Mouse (Mus musculus): ENCODE measurements around the gene Map2k5. TPM values are rescaled to one million over a fixed set of nuclear protein-coding genes. Genes with fewer than 3 reads are reported as not detected.

Map2k5 gene
- 15.7 TPM for polyA plus RNA-seq (2017; shearing (Covaris generic))

DNA sequence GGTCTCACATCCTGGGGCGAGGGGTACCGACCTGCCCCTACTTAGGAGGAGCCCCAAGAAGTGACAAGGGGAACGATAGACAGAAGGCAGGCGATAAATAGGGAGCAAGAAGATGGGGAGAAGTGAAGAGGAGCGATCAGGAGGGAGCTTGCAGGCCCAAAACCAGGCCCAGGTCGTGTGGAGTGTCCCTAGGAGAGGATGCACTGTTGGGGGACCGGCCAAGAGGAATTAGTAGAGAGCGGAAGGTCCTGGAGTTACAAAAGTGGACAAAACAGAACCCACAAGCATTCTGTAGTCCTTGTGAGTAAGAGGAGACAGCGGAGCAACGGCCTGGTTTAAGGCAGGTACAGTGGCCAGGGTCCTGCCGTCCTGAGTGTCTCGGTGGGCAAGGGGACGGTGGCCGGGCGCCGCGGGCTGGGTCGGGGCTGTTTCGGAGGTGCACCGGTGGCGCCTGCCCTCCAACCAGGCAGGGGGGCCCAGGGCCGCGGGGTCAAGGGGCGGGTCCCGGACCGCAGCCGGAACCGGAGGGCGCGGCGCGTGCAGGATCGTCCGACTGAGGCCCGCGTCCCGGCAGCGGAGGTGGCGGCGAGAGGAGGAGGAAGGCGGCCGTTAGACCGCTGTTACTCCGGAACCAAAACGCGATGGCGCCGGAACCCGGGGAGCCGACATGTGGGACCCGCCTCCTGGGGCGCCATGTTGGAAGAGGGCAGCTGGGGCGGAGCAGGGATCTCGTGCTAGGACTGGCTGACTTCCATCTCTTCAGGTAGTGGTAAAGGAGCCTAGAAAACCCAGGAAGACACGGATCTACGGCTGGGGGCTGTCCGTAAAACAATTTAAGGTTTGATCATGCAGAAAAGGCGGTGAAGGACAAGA, at the start of gene Map2k5:
TSS of gene Map2k5 (minus strand) at position 633 of the 873 bp plus-strand sequence.

DNA sequence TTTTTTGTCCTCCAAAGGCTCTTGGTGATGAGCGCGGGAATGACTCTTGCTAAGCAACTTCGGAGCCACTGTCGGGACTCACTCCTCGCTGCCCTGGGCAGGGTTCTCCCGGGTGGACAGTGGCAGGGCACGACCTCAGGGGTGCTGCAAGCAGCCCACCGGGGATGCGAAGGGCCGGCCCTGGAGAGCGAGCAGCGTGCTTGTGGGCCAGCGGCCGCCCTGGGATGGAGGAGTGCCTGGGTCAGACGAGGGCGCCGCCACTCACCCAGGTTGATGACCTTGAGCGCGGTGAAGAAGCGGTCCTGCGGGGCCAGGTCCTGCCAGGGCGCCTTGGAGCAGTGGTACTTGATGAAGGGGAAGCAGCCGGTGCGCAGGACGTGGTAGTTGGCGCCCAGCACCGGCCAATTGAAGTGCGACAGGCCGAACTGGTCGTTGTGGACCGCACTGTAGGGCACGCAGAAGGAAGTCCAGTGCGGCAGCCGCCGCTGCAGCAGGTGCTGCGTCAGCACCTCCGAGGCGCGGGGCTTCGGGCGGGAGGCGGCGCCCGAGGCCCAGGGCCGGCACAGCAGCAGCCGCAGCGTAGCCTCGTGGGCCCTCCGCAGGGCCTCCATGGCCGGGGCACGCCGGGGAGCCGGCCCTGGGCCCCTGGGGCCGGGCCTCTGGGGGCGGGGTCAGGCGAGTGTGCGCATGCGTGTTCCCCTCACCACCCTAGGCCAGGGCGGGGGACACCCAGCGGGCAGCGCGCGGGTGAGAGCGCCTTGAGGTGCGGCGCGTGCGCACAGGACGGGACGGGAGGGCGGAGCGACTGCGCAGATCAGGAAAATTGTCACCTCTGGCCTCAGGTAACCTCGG, 21.1 kb upstream of the Map2k5 start, which contains the start of gene 2300009A05Rik:
TSS of gene 2300009A05Rik (minus strand) at position 636 of the 852 bp plus-strand sequence.

DNA sequence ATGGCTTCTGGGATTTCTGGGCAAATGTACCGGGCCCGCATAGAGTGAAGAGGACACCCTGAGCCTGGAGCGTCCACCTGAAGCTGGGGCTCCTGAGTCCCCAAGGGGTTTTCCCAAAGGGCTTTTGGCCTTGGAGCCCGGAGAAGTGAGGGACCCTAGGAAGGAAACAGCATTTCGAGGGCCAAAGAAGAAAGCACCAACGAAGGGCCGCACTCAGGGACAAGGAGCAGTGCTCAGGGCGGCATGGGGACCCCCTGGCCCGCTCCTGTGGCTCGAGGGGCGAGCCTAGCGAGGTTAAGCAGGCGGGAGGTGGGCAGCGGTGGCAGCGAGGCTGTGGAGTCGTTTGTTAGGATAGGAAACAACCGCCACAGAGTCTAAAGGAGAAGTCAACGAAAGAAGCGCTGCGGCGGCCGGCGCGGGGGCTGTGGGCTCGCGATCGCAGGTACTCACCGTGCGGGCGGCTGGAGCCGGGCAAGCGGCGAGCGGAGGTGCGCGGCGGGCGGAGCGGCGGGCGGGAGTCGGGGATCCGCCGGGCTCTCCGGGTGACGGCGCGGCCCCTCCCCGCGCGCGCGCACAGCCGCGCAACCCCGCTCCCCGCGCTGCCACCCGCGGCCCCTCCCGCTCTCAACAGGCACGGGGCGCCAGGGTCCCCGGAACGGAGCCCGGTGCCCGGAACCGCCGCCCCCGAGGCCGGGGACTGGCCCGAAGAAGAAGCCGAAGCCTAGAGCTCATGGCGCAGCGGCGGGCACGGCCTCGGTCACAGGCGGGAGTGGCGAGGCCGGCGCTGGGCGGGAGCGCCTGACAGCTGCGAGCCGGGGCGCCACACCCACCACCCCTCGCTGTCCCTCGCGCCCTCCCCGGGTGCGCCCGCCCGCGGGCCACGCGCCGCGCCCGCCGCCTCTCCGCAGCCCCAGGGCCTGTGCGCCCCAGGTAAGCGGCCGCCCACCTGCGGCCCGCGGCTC, 229.0 kb downstream of the Map2k5 start, which contains the start of gene Skor1:
TSS of gene Skor1 (minus strand) at position 552 of the 962 bp plus-strand sequence.

Other genes with a start within 250 kb of the Map2k5 start
- not detected for gene Skor1, start 228.9 kb downstream of the Map2k5 start, polyA plus RNA-seq (2017; shearing (Covaris generic))
- 12.3 TPM for gene 2300009A05Rik, start 21.3 kb upstream of the Map2k5 start, polyA plus RNA-seq (2017; shearing (Covaris generic))
- gene Iqch, start 224.6 kb upstream of the Map2k5 start, polyA plus RNA-seq (2017; shearing (Covaris generic)): 0.07 TPM
- gene Aagab, start 224.8 kb upstream of the Map2k5 start, polyA plus RNA-seq (2017; shearing (Covaris generic)): 56.9 TPM

Measured in activated CD4-positive, CD25-positive, alpha-beta regulatory T cell, adult 9 weeks (primary cell).